Mouse (Mus musculus) liver, embryonic 12.5 days (tissue): ENCODE measurements around the gene Spire2. TPM values are rescaled to one million over a fixed set of nuclear protein-coding genes. Genes with fewer than 3 reads are reported as not detected.
"Not testable (repeated sequence)": the region's sequence is repeated elsewhere in the genome, so short reads cannot be mapped to it uniquely, and the experiment has no call there.

ENCODE experiments used
- ATAC-seq: fragments of 200-750 bp; cut with Nextera tagmentation; 2 replicates; pipeline ENCODE4 v1.8.0; 2017; ENCODE audit warnings: moderate number of reproducible peaks, mild to moderate bottlenecking, moderate library complexity
- H3K27ac ChIP-seq: fragments of 300-500 bp; sonication (generic); 2 replicates; pipeline ENCODE4 v1.5.1; 2016; ENCODE audit warnings: mild to moderate bottlenecking
- H3K27me3 ChIP-seq: fragments of 300-500 bp; sonication (generic); replicated peaks from 2 replicates; pipeline ENCODE4 v1.6.1; 2016; ENCODE audit warnings: mild to moderate bottlenecking, moderate library complexity
- H3K36me3 ChIP-seq: fragments of 300-500 bp; sonication (generic); 2 replicates; pipeline ENCODE4 v1.6.1; 2016; ENCODE audit warnings: mild to moderate bottlenecking, moderate library complexity
- H3K4me1 ChIP-seq: fragments of 300-500 bp; sonication (generic); 2 replicates; pipeline ENCODE4 v1.6.1; 2016
- H3K4me2 ChIP-seq: fragments of 300-500 bp; sonication (generic); 2 replicates; pipeline ENCODE4 v1.6.1; 2016; ENCODE audit warnings: mild to moderate bottlenecking, moderate library complexity
- H3K4me3 ChIP-seq: fragments of 300-500 bp; sonication (generic); 2 replicates; pipeline ENCODE4 v1.5.1; 2016; ENCODE audit warnings: mild to moderate bottlenecking, moderate library complexity
- H3K9ac ChIP-seq: fragments of 300-500 bp; sonication (generic); 2 replicates; pipeline ENCODE4 v1.6.1; 2016; ENCODE audit warnings: mild to moderate bottlenecking, moderate library complexity
- H3K9me3 ChIP-seq: fragments of 300-500 bp; sonication (generic); replicated peaks from 2 replicates; pipeline ENCODE4 v1.6.1; 2016; ENCODE audit warnings: mild to moderate bottlenecking, moderate library complexity
- WGBS: fragments of 180-500 bp; shearing (Covaris S2); methylation state at CpG from one replicate; pipeline ENCODE4 v1.1.7; 2016; ENCODE audit not compliant: insufficient replicate concordance; 5-methylcytosine and 5-hydroxymethylcytosine counted together
- polyA plus RNA-seq: library from polyadenylated mRNA; unstranded; fragments of >200 nt; fragmentation: Nextera tagmentation; extraction: Ambion mirVana; gene quantifications from 2 replicates; pipeline ENCODE4 v1.2.1, GENCODE M21; 2016

Spire2 gene
- polyA plus RNA-seq, 1 experiment from 2014 or later, result 4.6 TPM

- Histone ChIP-seq H3K9ac (no peak overlapping the region), H3K4me3 (peak overlapping the region; percentile 32), H3K4me2 (peak overlapping the region; percentile 62), H3K36me3 (no peaks in the 10 kb centered on the region), H3K4me1 (peaks cover 84% of the 10 kb centered on the region), H3K27me3 (peaks cover 64% of the 10 kb centered on the region), H3K9me3 (no peaks in the 10 kb centered on the region), H3K27ac (no peak overlapping the region)
- 14% methylated on average over 16 of the region's 16 CpGs for whole genome bisulfite sequencing
- ATAC-seq, result no peak
These were observed 79.3 kb downstream of the Spire2 start for GRCm38 (mm10) chr8:123411781-123412327.

- WGBS, result 4% methylated on average over 12 of the region's 12 CpGs
- ATAC-seq, result no peak
- Histone ChIP-seq H3K27me3 (peaks cover 58% of the 10 kb centered on the region), H3K9me3 (no peaks in the 10 kb centered on the region), H3K9ac (no peak overlapping the region), H3K4me1 (peaks cover 83% of the 10 kb centered on the region), H3K27ac (no peak overlapping the region), H3K4me2 (peak overlapping the region; percentile 12; the same call in 1 of the 2 replicates), H3K4me3 (no peak overlapping the region), H3K36me3 (no peaks in the 10 kb centered on the region)
These were observed 80.2 kb downstream of the Spire2 start for GRCm38 (mm10) chr8:123412560-123413170.

GRCm38 (mm10) chr8:123414255-123414654 lies 81.7 kb downstream of the Spire2 start:
- H3K27me3 ChIP-seq, result peaks cover 49% of the 10 kb centered on the region
- no peak overlapping the region for H3K4me2 ChIP-seq
- no peak overlapping the region for H3K9ac ChIP-seq
- H3K36me3 ChIP-seq, result no peaks in the 10 kb centered on the region
- no peaks in the 10 kb centered on the region for H3K9me3 ChIP-seq
- ATAC-seq, result no peak
- H3K27ac ChIP-seq, result no peak overlapping the region
- H3K4me3 ChIP-seq, result no peak overlapping the region
- H3K4me1 ChIP-seq, result peaks cover 70% of the 10 kb centered on the region
- 8% methylated on average over 9 of the region's 9 CpGs for WGBS

GRCm38 (mm10) chr8:123414997-123415696 lies 82.6 kb downstream of the Spire2 start:
- H3K27me3 ChIP-seq, result peaks cover 42% of the 10 kb centered on the region
- not testable (repeated sequence) for H3K9ac ChIP-seq, H3K4me3 ChIP-seq, H3K9me3 ChIP-seq, H3K36me3 ChIP-seq, ATAC-seq, H3K27ac ChIP-seq, H3K4me2 ChIP-seq
- H3K4me1 ChIP-seq, result peaks cover 61% of the 10 kb centered on the region
- 63% methylated on average over 5 of the region's 5 CpGs for WGBS

GRCm38 (mm10) chr8:123415967-123416943 lies 83.7 kb downstream of the Spire2 start:
- Histone ChIP-seq H3K4me1 (peaks cover 52% of the 10 kb centered on the region), H3K27me3 (peaks cover 38% of the 10 kb centered on the region), H3K27ac (peak overlapping the region; percentile 72), H3K4me2 (peak overlapping the region; percentile 46), H3K36me3 (no peaks in the 10 kb centered on the region), H3K4me3 (no peak overlapping the region), H3K9ac (peak overlapping the region; percentile 35), H3K9me3 (no peaks in the 10 kb centered on the region)
- 24% methylated on average over 8 of the region's 8 CpGs for WGBS
- peak; percentile 86 for ATAC-seq

- H3K36me3 ChIP-seq, result no peaks in the 10 kb centered on the region
- no peaks in the 10 kb centered on the region for H3K9me3 ChIP-seq
- peaks cover 34% of the 10 kb centered on the region for H3K27me3 ChIP-seq
- H3K4me1 ChIP-seq, result peaks cover 51% of the 10 kb centered on the region
- ATAC-seq, result peak; percentile 28
- H3K27ac ChIP-seq, result peak overlapping the region; percentile 72
- H3K4me3 ChIP-seq, result no peak overlapping the region
- peak overlapping the region; percentile 35 for H3K9ac ChIP-seq
- peak overlapping the region; percentile 46 for H3K4me2 ChIP-seq
- 61% methylated on average over 8 of the region's 8 CpGs for WGBS
These were observed 84.5 kb downstream of the Spire2 start for GRCm38 (mm10) chr8:123416944-123417555.

Other genes with a start within 250 kb of the Spire2 start
- gene Rpl13, start 230.4 kb upstream of the Spire2 start, polyA plus RNA-seq, result 1,452 and 1,476 TPM in 2 replicates
- gene Cpne7, start 215.3 kb upstream of the Spire2 start, polyA plus RNA-seq, result 2.8 and 2.9 TPM in 2 replicates
- gene Sult5a1, start 174.4 kb upstream of the Spire2 start, polyA plus RNA-seq, result 1.7 and 2.1 TPM in 2 replicates
- 0.20 and 0.33 TPM in 2 replicates for gene Dpep1, start 146.5 kb upstream of the Spire2 start, polyA plus RNA-seq
- gene Chmp1a, start 120.0 kb upstream of the Spire2 start, polyA plus RNA-seq, result 80.1 and 80.8 TPM in 2 replicates
- 0.44 and 1.4 TPM in 2 replicates for gene Spata33, start 119.9 kb upstream of the Spire2 start, polyA plus RNA-seq
- 14.7 and 16.2 TPM in 2 replicates for gene Cdk10, start 107.9 kb upstream of the Spire2 start, polyA plus RNA-seq
- gene Spata2l, start 96.5 kb upstream of the Spire2 start, polyA plus RNA-seq, result 1.4 and 1.8 TPM in 2 replicates
- gene Zfp276, start 78.5 kb upstream of the Spire2 start, polyA plus RNA-seq, result 11.3 and 11.8 TPM in 2 replicates
- 5.8 and 7.6 TPM in 2 replicates for gene Vps9d1, start 78.4 kb upstream of the Spire2 start, polyA plus RNA-seq
- gene Fanca, start 14.1 kb upstream of the Spire2 start, polyA plus RNA-seq, result 27.4 and 32.2 TPM in 2 replicates
- gene Tcf25, start 41.0 kb downstream of the Spire2 start, polyA plus RNA-seq, result 79.2 and 94.3 TPM in 2 replicates
- not detected in 2 replicates for gene Mc1r, start 74.4 kb downstream of the Spire2 start, polyA plus RNA-seq
- 0.41 and 0.76 TPM in 2 replicates for gene Tubb3, start 78.7 kb downstream of the Spire2 start, polyA plus RNA-seq
- 17.2 and 18.4 TPM in 2 replicates for gene Def8, start 90.8 kb downstream of the Spire2 start, polyA plus RNA-seq
- 38.0 and 38.4 TPM in 2 replicates for gene Afg3l1, start 145.2 kb downstream of the Spire2 start, polyA plus RNA-seq
- 0.42 and 0.56 TPM in 2 replicates for gene Dbndd1, start 182.8 kb downstream of the Spire2 start, polyA plus RNA-seq
- gene Gas8, start 186.1 kb downstream of the Spire2 start, polyA plus RNA-seq, result 5.4 and 8.6 TPM in 2 replicates